Mouse (Mus musculus) midbrain, embryonic 12.5 days (tissue): ENCODE data around the gene Kera. TPM values are rescaled to one million over a fixed set of nuclear protein-coding genes. Genes with fewer than 3 reads are reported as not detected.

Source experiments
- ATAC-seq: fragments of 200-750 bp; cut with Nextera tagmentation; 2 replicates; pipeline ENCODE4 v1.8.0; 2017; ENCODE audit warnings: low read depth, moderate TSS enrichment, moderate library complexity; ENCODE audit not compliant: low FRiP score
- H3K27ac ChIP-seq: fragments of 300-500 bp; sonication (generic); replicated peaks from 2 replicates; pipeline ENCODE4 v1.5.1; 2016; ENCODE audit warnings: mild to moderate bottlenecking
- H3K27me3 ChIP-seq: fragments of 300-500 bp; sonication (generic); 2 replicates; pipeline ENCODE4 v1.6.1; 2016; ENCODE audit warnings: mild to moderate bottlenecking
- H3K36me3 ChIP-seq: fragments of 300-500 bp; sonication (generic); 2 replicates; pipeline ENCODE4 v1.6.1; 2016
- H3K4me1 ChIP-seq: fragments of 300-500 bp; sonication (generic); 2 replicates; pipeline ENCODE4 v1.6.1; 2016
- H3K4me2 ChIP-seq: fragments of 300-500 bp; sonication (generic); replicated peaks from 2 replicates; pipeline ENCODE4 v1.6.1; 2016; ENCODE audit warnings: mild to moderate bottlenecking, moderate library complexity
- H3K4me3 ChIP-seq: fragments of 300-500 bp; sonication (generic); 2 replicates; pipeline ENCODE4 v1.5.1; 2016; ENCODE audit warnings: mild to moderate bottlenecking
- H3K9ac ChIP-seq: fragments of 300-500 bp; sonication (generic); replicated peaks from 2 replicates; pipeline ENCODE4 v1.6.1; 2016; ENCODE audit warnings: mild to moderate bottlenecking, moderate library complexity
- H3K9me3 ChIP-seq: fragments of 300-500 bp; sonication (generic); 2 replicates; pipeline ENCODE4 v1.6.1; 2016; ENCODE audit warnings: mild to moderate bottlenecking
- WGBS: fragments of 180-500 bp; shearing (Covaris S2); methylation state at CpG from one replicate; pipeline ENCODE4 v1.1.7; 2016; 5-methylcytosine and 5-hydroxymethylcytosine counted together
- polyA plus RNA-seq: library from polyadenylated mRNA; unstranded; fragments of >200 nt; fragmentation: Nextera tagmentation; extraction: Ambion mirVana; gene quantifications from 2 replicates; pipeline ENCODE4 v1.2.1, GENCODE M21; 2016

Kera gene
- 0.13 and 0.47 TPM in 2 replicates for polyA plus RNA-seq

DNA sequence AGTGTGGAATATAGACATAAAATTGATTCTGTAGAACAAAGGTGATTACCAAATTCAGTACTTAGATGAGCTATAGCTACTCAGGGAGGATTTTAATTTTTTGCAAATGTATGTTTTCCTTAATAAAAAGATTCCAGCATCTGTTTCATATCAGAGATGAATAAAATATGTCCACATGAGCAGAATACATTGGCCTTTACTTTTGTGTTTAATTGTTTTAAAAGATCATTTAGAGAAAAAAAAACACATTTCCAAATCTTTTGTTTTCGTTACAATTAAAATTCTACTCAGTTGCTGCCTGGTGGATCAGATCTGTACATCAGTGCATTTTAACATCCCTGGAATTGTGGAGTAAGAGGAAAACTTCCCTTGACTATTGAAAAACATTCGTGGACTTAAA lies at the start of gene Kera:
TSS of gene Kera (plus strand) at position 301 of the 400 bp plus-strand sequence.
- H3K4me1 ChIP-seq: no peaks in the 10 kb centered on the region
- H3K27me3 ChIP-seq: no peaks in the 10 kb centered on the region
- H3K9ac ChIP-seq: no peak within 1 kb of the TSS
- WGBS: 88% methylated on average over 2 of the region's 2 CpGs
- no peaks in the 10 kb centered on the region for H3K9me3 ChIP-seq
- H3K27ac ChIP-seq: no peak within 1 kb of the TSS
- no peaks in the 10 kb centered on the region for H3K36me3 ChIP-seq
- no peak for ATAC-seq
- H3K4me2 ChIP-seq: no peak within 1 kb of the TSS
- no peak within 1 kb of the TSS for H3K4me3 ChIP-seq

DNA sequence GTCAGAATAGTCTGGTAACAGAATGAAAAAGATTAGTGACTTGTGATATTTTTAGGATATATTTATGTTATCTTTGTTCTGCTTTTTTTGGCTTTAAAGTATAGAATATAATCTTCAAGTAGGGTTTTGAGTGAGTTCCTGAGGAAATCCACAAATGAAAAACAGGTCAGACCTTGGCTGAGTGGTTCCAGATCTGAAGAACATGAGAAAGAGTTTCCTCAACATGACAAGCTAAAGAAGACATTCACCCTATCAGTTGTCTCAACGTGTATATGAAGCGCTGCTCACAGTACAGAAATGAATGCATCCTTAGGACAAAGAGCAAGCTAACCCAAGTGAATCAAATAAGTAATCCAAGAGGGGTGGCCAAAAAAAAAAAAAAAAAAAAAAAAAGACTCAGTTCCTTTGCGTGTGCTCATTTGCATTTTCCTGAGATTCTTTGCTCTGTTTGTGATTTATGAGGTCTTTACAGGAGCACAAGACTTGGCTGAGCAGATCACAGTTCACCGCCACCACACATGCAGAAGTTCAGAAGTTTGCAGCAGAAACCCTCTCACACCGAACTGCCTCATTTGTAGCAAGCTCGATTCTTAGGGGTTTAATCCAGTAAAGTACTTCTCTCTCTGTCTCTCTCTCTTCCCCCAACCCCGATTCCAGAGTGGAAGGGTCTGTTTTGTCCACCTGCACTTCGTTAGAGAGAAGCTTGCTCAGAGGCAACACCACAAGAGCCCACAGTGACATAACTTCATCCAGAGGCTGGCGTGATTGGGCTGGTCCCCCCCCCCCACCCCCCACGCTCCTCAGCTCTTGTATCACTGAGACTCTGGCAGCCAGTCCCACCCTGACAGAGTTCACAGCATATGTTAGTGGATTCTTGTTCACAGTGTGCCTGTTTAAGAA lies 41.5 kb upstream of the Kera start, which contains the start of gene Lum:
TSS of gene Lum (plus strand) at position 172 of the 900 bp plus-strand sequence.
- no peak for ATAC-seq
- Histone ChIP-seq H3K4me3 (no peak within 1 kb of the TSS), H3K4me2 (no peak within 1 kb of the TSS), H3K9me3 (no peaks in the 10 kb centered on the region), H3K27ac (no peak within 1 kb of the TSS), H3K27me3 (no peaks in the 10 kb centered on the region), H3K4me1 (no peaks in the 10 kb centered on the region), H3K36me3 (no peaks in the 10 kb centered on the region), H3K9ac (no peak within 1 kb of the TSS)
- WGBS: 60% methylated on average over 10 of the region's 10 CpGs

DNA sequence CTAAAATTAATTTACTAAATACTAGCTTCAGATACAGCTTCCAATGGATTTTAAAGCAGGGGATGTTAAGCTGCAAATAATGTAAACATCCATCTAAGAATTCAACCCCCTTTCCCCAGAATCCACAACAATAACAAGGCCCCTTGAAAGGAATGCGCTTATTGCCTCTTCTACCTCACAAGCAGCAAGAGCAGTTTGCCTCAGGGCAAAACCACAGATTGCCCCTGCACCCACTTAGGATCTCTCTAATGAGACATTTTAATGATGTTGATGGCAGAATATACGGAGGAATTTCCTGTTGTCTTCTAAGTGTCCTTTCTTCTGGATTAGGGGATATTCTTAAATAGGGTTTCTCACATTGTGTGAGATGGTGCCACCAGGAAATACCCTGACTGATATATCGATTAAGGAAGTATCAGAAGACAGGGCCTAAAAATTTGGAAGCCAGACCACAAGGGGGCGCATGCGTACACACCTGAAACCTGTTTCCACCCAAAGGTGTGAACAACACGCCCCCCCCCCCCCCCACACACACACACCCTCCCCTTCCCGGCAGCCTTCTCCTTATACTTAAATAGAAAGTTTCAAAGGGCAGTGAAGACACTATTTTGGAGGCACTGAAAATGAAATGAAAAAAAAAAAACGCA lies 39.1 kb upstream of the Kera start:
- Histone ChIP-seq H3K36me3 (no peaks in the 10 kb centered on the region), H3K9me3 (no peaks in the 10 kb centered on the region), H3K27me3 (no peaks in the 10 kb centered on the region), H3K4me3 (no peak overlapping the region), H3K4me1 (no peaks in the 10 kb centered on the region), H3K27ac (no peak overlapping the region), H3K4me2 (no peak overlapping the region), H3K9ac (no peak overlapping the region)
- no peak for ATAC-seq
- WGBS: 61% methylated on average over 8 of the region's 8 CpGs

DNA sequence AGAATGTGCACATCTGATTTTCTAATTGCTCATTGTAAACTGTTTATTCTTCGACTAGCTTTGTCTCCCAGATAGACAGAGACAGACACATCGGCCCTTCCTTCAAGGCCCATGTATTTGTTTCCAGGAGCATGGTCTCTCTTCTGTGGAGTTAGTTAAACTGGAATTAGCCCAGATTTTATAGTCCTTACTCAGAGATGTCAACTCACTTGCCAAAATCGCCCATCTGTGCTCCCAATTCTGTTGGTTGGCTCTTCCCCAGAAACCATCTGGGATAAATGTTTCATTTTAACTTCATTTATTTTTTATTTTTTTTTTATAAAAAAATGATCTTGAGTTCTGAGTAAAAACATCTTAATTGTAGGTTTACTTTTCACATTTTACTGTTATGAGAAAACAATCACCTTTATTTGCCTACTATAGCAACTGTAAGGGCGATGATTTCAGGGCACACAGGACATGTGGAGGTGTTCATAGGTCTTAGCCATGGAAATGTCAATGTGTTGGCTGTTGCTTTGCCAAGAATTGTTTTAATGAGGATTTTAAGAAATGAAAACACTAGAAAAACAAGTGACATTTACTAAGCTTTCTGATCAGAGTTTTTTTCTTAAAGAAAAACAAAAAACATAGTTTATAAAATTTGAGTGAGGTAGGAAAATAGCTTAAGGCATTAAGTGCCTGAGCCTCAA lies 24.0 kb upstream of the Kera start:
- H3K27ac ChIP-seq: no peak overlapping the region
- ATAC-seq: no peak
- no peaks in the 10 kb centered on the region for H3K9me3 ChIP-seq
- no peak overlapping the region for H3K4me3 ChIP-seq
- WGBS: 85% methylated on average over 4 of the region's 4 CpGs
- H3K9ac ChIP-seq: no peak overlapping the region
- H3K36me3 ChIP-seq: no peaks in the 10 kb centered on the region
- H3K4me1 ChIP-seq: no peaks in the 10 kb centered on the region
- no peaks in the 10 kb centered on the region for H3K27me3 ChIP-seq
- no peak overlapping the region for H3K4me2 ChIP-seq

DNA sequence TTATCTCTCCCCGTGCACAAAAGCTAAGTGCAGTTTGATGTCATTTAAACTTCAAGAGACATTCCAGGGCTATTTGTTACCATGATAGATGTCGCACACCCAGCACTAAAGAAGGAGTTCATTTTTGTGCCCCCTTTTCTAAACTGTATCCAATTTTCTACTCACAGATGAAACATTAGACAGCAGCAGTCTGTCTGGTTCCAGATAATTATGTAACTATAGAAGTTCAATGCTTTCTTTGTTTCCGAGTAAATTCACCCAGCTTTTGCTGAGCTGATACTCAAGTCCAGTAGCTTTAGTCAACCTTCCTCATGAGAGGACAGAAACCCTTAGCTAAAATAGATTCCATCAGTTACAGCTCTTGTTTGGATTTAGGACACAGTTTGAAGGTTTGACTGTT lies 22.5 kb upstream of the Kera start:
- Histone ChIP-seq H3K4me1 (no peaks in the 10 kb centered on the region), H3K4me3 (no peak overlapping the region), H3K9ac (no peak overlapping the region), H3K4me2 (no peak overlapping the region), H3K9me3 (no peaks in the 10 kb centered on the region), H3K27me3 (no peaks in the 10 kb centered on the region), H3K36me3 (no peaks in the 10 kb centered on the region), H3K27ac (no peak overlapping the region)
- whole genome bisulfite sequencing: 76% methylated on average over 3 of the region's 3 CpGs
- ATAC-seq: no peak

DNA sequence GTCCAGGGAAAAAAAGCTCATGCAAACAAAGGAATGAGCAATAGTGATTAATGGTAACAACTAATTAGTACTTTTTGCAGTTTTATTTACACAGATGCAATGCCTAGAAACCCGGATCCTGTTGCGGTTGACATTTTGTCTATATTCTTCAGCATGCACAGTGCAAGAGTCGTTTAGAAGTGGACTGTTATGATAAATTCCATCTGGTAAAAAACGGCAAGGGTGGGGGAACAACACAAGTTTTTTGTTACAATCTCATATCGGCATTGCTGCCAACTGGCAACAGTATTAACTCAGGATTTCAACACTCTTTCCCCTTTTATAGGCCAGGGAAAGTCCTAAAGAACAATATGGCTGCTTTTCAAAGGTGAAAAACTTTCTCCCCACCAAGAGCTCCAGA lies 19.5 kb upstream of the Kera start:
- Histone ChIP-seq H3K36me3 (no peaks in the 10 kb centered on the region), H3K27me3 (no peaks in the 10 kb centered on the region), H3K4me3 (no peak overlapping the region), H3K4me2 (no peak overlapping the region), H3K4me1 (no peaks in the 10 kb centered on the region), H3K9me3 (no peaks in the 10 kb centered on the region), H3K27ac (no peak overlapping the region), H3K9ac (no peak overlapping the region)
- ATAC-seq: no peak
- 86% methylated on average over 5 of the region's 5 CpGs for WGBS

DNA sequence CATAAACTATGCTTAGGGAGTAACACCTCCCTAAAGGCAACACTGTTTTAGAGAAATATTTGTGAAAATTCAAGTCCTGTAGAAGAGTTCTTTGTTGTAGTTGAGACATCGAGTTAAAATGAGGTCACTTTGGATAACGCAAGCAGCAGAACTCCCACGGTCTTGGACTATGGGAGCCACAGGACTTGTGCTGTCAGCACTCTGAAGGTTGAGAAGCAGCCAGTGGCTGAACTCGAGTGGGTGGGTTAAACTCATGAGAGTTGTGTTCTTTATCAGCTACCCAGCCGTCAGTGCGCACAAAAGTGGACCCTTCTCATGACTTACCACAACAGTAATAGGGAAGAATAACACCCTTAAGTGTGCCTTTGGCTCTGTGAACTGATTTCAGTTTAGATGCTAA lies 17.1 kb upstream of the Kera start:
- Histone ChIP-seq H3K9ac (no peak overlapping the region), H3K27ac (no peak overlapping the region), H3K9me3 (no peaks in the 10 kb centered on the region), H3K36me3 (no peaks in the 10 kb centered on the region), H3K27me3 (no peaks in the 10 kb centered on the region), H3K4me1 (no peaks in the 10 kb centered on the region), H3K4me3 (no peak overlapping the region), H3K4me2 (no peak overlapping the region)
- ATAC-seq: no peak
- 87% methylated on average over 6 of the region's 6 CpGs for WGBS

DNA sequence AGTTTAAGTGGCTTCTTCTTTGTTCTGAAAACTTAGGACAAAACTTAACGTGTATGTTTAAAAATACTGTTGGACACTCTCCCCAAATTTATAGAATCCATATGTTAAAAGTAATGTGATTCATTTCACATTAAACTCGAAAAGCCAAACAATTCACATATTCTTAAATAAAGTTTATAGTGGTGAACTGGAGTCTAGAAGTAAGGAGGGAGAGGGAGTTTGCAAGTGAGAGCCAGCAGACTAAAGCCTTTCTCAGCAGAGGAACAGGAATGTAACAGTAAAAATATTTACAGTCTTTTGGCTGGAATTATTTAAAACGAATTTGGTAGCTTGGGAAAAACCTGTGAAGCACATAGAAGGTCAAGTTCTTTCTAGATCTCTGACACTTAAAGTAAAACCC lies 15.6 kb upstream of the Kera start:
- 66% methylated on average over 3 of the region's 3 CpGs for WGBS

DNA sequence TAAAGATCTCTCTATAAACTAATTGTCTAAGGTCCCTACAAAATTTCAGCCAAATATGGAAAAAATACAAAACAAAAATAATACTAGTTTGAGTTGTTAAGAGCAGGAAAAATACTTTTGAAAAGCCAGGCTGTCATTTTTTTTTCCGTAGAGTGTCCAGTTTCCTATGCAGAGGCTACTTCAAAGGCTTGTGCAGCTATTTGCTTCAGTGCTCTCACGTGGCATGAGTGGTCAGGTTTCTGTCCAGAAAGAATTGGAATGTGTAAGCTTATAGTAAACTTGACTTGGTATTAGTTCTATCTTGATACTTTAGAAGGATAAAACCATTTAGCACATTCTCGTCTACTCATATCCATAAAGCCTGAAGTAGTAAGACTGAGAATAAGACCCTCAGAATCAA lies 15.0 kb upstream of the Kera start:
- Histone ChIP-seq H3K36me3 (no peaks in the 10 kb centered on the region), H3K9me3 (no peaks in the 10 kb centered on the region), H3K27ac (no peak overlapping the region), H3K27me3 (no peaks in the 10 kb centered on the region), H3K4me2 (no peak overlapping the region), H3K4me3 (no peak overlapping the region), H3K9ac (no peak overlapping the region), H3K4me1 (no peaks in the 10 kb centered on the region)
- 67% methylated on average over 3 of the region's 3 CpGs for WGBS
- no peak for ATAC-seq

More for the DNA sequence above, 15.6 kb upstream of the Kera start:
- no peak overlapping the region for H3K9ac ChIP-seq
- no peak for ATAC-seq
- no peaks in the 10 kb centered on the region for H3K9me3 ChIP-seq
- no peak overlapping the region for H3K4me3 ChIP-seq
- no peak overlapping the region for H3K27ac ChIP-seq
- H3K4me2 ChIP-seq: no peak overlapping the region
- H3K27me3 ChIP-seq: no peaks in the 10 kb centered on the region
- H3K36me3 ChIP-seq: no peaks in the 10 kb centered on the region
- no peaks in the 10 kb centered on the region for H3K4me1 ChIP-seq

DNA sequence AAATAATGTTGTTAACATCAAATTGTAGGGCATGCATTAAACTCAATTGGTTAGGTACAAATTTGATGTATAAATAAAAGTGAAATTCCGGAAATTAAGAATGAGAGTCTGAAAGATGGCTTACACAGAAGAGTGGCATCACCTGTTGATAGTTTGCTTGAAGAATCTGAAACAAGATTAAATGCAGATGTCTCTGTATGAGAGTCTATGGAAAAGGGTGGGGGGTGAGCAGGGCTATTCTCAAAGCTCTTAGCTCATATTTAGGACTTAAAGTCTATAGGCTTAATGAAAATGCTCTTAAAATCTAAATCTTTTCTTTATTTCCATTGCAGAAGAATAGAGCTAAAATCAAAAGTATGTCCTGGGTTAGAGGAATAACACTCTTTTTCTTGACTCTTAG lies 11.0 kb upstream of the Kera start:
- H3K27ac ChIP-seq: no peak overlapping the region
- ATAC-seq: no peak
- no peaks in the 10 kb centered on the region for H3K27me3 ChIP-seq
- no peaks in the 10 kb centered on the region for H3K4me1 ChIP-seq
- H3K4me3 ChIP-seq: no peak overlapping the region
- no peaks in the 10 kb centered on the region for H3K36me3 ChIP-seq
- H3K4me2 ChIP-seq: no peak overlapping the region
- H3K9ac ChIP-seq: no peak overlapping the region
- 71% methylated on average over 1 of the region's 1 CpGs for WGBS
- no peaks in the 10 kb centered on the region for H3K9me3 ChIP-seq

DNA sequence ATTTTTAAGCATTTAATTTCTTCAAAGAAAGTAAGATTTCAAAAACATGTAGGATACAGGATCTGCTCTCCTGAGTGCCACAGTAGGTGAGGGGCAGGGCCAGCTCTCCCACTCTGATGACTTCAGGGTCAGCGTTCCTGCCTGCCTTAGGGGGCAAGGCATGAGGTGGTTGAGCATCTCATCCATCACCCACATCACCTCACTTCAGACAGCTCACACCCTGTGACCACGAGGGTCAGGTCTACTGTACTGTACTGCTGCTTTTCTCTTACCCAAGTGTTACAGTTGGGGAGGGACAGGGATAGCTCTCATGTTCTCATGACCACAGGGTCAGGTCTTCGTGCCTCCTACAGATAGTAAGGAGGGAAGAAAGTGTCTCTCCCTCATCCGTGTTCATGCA lies 4.9 kb upstream of the Kera start:
- Histone ChIP-seq H3K4me3 (no peak overlapping the region), H3K36me3 (no peaks in the 10 kb centered on the region), H3K4me2 (no peak overlapping the region), H3K27ac (no peak overlapping the region), H3K27me3 (no peaks in the 10 kb centered on the region), H3K9me3 (no peaks in the 10 kb centered on the region), H3K9ac (no peak overlapping the region), H3K4me1 (no peaks in the 10 kb centered on the region)
- 82% methylated on average over 4 of the region's 4 CpGs for WGBS
- ATAC-seq: no peak

DNA sequence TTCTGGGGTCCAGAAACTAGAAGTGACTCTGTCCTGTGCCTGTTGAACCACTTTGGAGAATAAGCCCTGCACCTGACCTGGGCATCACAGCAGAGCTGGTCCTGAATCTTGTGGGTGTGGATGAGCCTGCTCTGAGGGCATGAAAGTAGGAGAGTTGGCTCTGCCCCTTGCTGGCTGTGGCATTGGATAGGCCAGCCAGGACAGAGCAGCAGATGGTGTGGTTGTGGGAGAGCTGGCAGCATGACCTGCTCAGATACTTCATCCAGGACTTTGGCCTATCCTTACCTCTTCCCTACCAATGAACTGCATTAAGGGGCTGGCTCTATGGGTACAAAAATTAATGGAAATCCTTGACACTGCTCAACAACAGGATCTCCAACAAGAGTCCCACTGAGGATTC lies 3.4 kb upstream of the Kera start:
- no peak overlapping the region for H3K27ac ChIP-seq
- H3K9me3 ChIP-seq: no peaks in the 10 kb centered on the region
- H3K4me2 ChIP-seq: no peak overlapping the region
- ATAC-seq: no peak
- no peak overlapping the region for H3K4me3 ChIP-seq
- no peaks in the 10 kb centered on the region for H3K27me3 ChIP-seq
- H3K9ac ChIP-seq: no peak overlapping the region
- no peaks in the 10 kb centered on the region for H3K4me1 ChIP-seq
- H3K36me3 ChIP-seq: no peaks in the 10 kb centered on the region
